Mouse (Mus musculus) ZHBTc4 (cell line): ENCODE results near the gene Lmtk3.
A peak's percentile ranks its signal among the peaks of the same experiment; 100 is the strongest.

ENCODE experiments used
- DNase-seq: peaks from one replicate; pipeline ENCODE4 v3.0.0-alpha.2; 2011; ENCODE audit warnings: low read depth, low spot score

Lmtk3 gene

GRCm38 (mm10) chr7:45809276-45810075, 25.9 kb downstream of the Lmtk3 start:
- no peak for DNase-seq

- no peak for DNase-seq
These were observed 29.4 kb downstream of the Lmtk3 start for GRCm38 (mm10) chr7:45812921-45813320.

- peak; percentile 100 for DNase-seq
These were observed 30.5 kb downstream of the Lmtk3 start, which contains the start of gene Cyth2 for GRCm38 (mm10) chr7:45813787-45814779. TSS of gene Cyth2 (minus strand) at chr7:45814581.

DNA sequence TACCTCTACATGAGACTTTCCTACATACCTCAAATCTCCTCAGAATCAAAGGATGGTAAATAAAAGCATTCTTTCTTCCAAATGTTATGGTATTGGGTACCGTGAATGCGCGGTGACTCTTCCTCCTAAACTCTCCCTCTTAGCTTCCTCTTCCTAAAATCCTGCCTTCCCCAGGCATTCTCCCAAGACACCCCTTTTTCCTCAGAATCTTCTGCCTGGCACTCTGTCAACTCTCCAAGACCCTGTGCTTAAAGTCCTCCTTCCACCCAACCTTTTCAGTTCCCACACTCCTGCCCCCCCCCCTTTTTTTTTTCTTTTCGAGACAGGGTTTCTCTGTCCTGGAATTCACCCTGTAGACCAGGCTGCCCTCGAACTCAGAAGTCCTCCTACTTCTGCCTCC, 31.3 kb downstream of the Lmtk3 start:
- no peak for DNase-seq

GRCm38 (mm10) chr7:45815323-45815983, 31.9 kb downstream of the Lmtk3 start:
- peak; percentile 49 for DNase-seq

- DNase-seq, result no peak
These were observed 32.4 kb downstream of the Lmtk3 start for GRCm38 (mm10) chr7:45815984-45816351.

GRCm38 (mm10) chr7:45819843-45820242, 36.3 kb downstream of the Lmtk3 start:
- no peak for DNase-seq

DNA sequence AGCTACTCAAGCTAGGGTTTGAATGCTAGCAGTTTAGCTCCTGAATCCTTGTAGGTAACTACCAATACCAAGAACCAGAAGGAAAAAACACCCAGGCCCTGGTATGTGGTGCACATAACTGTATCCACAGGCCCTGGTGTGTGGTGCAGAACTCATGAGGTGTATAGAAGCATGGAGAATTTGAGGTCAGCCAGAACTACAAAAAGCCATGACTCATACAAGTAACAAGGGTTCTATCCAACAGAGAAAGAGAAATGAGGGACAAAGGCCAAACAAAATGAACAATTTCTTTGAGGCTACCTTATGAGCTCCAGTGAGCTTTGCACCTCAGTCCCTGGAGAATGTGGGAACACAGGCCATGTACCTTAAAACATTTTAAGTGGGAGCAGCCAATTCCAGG, 37.4 kb downstream of the Lmtk3 start:
- no peak for DNase-seq

DNA sequence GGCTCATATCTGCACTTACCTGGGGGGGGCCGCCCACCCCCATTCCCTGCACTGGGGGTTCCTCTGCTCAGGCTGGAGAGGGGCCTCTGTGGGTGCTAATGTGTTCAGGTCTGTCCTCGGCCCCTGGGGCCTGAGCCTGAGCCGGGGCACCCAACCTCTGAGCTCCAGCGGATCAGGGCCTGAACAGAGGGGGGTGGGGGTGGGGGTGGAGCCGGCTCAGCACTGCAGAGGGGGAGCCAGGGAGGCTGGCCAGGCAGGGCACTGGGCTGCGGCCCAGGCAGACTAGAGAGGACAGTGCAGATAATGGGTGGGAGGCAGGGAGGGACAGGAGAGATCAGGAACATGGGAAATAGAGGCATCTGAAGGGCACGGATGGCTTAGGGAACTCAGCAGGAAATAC, 41.1 kb downstream of the Lmtk3 start, which contains the start of gene Kcnj14:
Gene Kcnj14 (minus strand): TSS at position 185 of the 400 bp plus-strand sequence.
- DNase-seq, result no peak

GRCm38 (mm10) chr7:45826631-45827030, 43.1 kb downstream of the Lmtk3 start:
- DNase-seq, result no peak

DNA sequence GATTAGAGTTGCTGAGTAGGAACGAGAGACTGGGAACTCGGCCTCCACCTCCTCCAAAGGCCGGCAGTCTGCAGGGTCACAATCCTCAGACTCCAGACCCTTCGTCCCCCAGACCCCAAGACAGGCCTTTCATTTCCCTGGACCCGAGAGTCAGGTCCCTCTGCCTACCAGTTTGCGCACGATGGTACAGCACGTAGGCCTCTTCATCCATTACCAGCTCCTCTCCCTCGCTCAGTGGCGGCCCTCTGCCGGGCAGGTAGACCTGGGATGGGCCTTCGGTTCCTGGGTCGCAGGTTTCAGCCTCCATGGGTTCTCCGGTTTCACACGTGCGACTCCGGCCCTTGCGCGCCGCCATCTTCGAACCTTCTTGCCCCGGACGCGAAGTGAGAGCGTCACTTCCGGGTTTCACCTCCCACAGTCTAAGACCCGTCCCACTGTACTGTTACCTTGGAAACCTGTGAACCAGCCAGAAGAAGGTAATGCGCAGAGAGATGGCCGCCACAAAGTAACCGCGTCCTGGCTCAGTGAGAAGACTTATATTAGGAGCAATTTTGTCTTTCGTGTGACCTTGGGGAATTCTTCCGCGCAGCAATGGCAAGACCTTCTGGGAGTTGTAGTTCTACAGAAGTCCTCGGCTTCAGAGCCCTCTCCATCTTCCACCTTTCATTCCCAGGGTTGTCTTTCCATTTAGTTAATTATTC, 47.0 kb downstream of the Lmtk3 start, which contains the start of gene Grwd1:
Gene Grwd1 (minus strand): TSS at position 518 of the 701 bp plus-strand sequence.
- DNase-seq, result peak; percentile 97

DNA sequence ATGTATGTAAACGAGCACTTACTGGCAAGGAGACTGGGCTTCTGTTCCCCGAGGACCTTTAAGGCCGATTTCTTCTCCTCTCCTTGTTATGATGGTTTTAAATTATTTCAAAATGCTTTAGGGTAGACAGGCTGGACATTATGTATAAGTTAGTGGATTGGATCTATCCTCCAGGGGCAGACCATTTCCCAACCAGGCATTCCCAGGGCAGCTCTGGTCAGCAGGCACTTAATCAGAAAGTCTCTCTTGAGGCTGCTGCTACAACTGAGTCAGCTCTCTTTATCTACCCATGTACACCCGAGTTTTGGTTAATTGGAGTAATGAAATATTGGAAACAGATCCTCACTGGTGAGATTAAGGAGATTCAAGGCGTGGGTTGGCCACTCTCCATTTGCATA, 47.6 kb downstream of the Lmtk3 start:
- DNase-seq, result no peak

GRCm38 (mm10) chr7:45832428-45832827, 48.9 kb downstream of the Lmtk3 start:
- no peak for DNase-seq

DNA sequence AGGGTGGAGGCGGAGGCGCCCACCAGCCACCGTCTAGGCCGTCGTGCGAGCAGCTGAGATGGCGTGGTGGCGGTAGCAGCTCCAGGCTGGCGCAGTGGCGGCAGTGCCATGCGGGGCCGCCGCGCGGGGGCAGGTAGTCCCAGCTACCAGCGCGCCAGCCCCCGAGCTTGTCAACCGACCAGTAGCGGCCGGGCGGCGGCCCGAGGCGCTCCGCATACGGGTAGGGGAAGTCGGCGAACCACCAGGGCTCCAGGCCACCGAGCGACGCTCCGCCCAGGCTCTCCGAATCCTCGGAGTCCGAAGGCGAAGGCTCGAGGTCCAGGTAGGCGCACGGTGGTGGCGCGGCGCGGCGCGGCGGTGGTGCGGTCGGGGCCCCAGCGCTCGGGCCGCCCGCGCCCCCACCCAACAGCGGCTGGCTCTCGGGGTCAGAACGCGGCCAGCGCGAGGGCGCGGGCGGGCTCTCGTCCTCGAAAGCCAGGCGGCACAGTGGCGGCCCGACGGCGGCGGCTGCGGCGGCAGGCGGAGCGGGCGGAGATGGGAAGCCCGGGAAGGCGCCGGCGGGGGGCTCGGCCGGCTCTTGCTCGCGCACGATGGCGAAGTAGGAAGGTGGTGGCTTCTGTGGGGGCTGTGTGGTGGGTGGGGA, 49.7 kb downstream of the Lmtk3 start:
- DNase-seq, result peak; percentile 62

- no peak for DNase-seq
These were observed 50.4 kb downstream of the Lmtk3 start for GRCm38 (mm10) chr7:45833924-45834323.

DNA sequence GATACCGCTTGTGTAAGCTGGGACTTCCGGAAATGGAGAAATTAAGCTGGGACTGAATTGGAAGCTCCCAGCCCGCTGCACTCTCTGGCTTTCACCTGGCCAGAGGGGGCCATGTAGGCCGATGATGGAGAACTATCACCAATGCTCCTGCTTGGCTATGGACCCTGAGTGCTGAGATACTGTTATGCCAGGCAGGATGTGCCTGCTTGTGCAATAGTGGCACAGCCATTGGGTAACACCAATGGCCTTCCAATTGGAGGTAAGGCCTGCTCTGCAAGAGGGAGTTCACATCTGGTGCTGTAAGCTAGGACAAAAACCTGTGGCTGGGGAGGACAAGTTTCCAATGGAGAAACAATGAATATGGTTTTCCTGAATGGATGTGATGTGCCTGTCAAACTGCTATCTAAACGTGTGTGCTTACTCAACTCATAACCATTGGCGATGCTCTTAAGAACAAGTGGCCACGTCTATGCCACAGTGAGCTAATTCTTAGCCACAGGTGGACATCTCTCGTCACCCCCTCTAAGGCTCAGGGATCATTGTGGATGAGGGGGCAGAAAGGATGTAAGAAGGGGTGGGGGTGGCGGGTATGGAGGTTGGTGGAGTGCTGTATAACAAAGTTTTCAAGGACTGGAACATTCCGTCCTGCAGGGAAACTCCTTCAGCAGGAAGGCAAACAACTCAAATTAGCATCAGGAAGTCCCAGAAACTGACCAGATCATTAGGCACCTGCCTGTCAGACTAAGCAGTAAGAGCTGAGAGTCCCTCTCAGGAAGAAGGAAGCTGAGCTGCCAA, 59.6 kb downstream of the Lmtk3 start:
- DNase-seq, result no peak

GRCm38 (mm10) chr7:45848447-45849027, 65.0 kb downstream of the Lmtk3 start:
- no peak for DNase-seq

DNA sequence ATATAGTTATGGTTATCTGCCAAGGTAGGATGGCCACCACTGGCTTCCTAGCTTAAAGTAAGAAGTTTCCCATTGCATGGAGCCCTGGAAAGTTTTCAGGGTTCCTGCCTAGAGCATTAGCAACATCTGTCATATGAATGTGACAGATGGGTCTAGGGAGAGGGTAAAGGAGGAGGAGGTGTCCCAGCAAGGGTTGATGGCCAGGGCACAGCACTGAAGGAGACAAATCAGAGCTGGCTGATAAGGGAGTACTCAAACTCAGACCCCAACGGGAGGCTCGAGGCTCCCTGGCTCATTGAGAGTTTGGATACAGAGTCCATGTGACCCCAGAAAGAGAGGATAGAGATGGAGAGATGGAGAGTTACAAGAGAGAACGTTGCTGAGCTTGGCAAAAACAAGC, 67.1 kb downstream of the Lmtk3 start:
- no peak for DNase-seq

DNA sequence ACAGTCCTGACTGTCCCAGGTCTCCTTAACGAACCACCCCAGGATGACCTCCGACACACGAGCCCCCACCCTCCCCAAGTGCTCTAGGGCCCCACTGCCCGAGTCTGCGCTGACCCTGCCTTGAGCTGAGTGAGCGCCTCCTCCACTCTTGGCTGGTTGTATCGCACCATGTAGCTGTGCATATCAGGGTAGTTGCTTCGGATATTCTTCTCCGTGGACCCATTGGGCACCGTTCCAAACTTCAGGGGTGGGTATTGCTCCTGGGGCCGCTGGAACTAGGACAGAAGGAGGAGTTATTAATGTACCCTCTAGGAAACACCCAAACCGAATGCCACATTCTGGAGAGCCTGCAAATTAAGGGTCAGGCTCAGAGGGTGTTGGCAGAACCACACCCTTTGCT, 69.6 kb downstream of the Lmtk3 start:
- DNase-seq, result no peak
